Mouse (Mus musculus) B cell, adult (primary cell): ENCODE results near the gene Zscan21. TPM values are rescaled to one million over a fixed set of nuclear protein-coding genes. Genes with fewer than 3 reads are reported as not detected.

Source experiments
- total RNA-seq: library from RNA; stranded (reverse); gene quantifications from 4 replicates; pipeline ENCODE4 v1.2.4, GENCODE M21; 2023; ENCODE audit not compliant: inconsistent age

The Zscan21 gene
- total RNA-seq, result 8.6 to 10.5 TPM (median 9.9 TPM) in 4 replicates

GRCm38 (mm10) chr5:138116255-138117198 is at the start of gene Zscan21:
Gene Zscan21 (plus strand): TSS chr5:138116903.

GRCm38 (mm10) chr5:138084996-138085395 is 31.7 kb upstream of the Zscan21 start, which contains the start of gene Zkscan1:
Gene Zkscan1 (plus strand): TSS chr5:138085084.

GRCm38 (mm10) chr5:138155443-138155976 is 38.8 kb downstream of the Zscan21 start, which contains the start of gene Zfp113:
Gene Zfp113 (minus strand): TSS chr5:138155744.

GRCm38 (mm10) chr5:138160842-138161665 is 44.4 kb downstream of the Zscan21 start, which contains the start of gene Cops6:
Gene Cops6 (plus strand): TSS chr5:138161071.

GRCm38 (mm10) chr5:138171695-138172491 is 55.2 kb downstream of the Zscan21 start, which contains the start of the genes Ap4m1 and Mcm7:
Gene Ap4m1 (plus strand): TSS chr5:138172002.
Gene Mcm7 (minus strand): TSS chr5:138172422.

Other genes starting within 250 kb of the Zscan21 start
- gene Pilrb2, start 245.1 kb upstream of the Zscan21 start, total RNA-seq, result 1.1 to 2.5 TPM (median 1.6 TPM) in 3 of 4 replicates, not detected in the other
- gene Cyp3a13, start 195.3 kb upstream of the Zscan21 start, total RNA-seq, result not detected in 4 replicates
- not detected in 4 replicates for gene Gjc3, start 153.8 kb upstream of the Zscan21 start, total RNA-seq
- not detected in 4 replicates for gene Azgp1, start 135.4 kb upstream of the Zscan21 start, total RNA-seq
- gene Smok3a, start 95.6 kb upstream of the Zscan21 start, total RNA-seq, result not detected in 4 replicates
- gene Smok3b, start 95.5 kb upstream of the Zscan21 start, total RNA-seq, result not detected in 4 replicates
- not detected in 4 replicates for gene Smok3c, start 63.7 kb upstream of the Zscan21 start, total RNA-seq
- gene Zkscan1, start 31.8 kb upstream of the Zscan21 start, total RNA-seq, result 15.6 to 18.0 TPM (median 17.9 TPM) in 4 replicates
- 8.8 to 11.8 TPM (median 10.7 TPM) in 4 replicates for gene Zfp113, start 38.8 kb downstream of the Zscan21 start, total RNA-seq
- gene Cops6, start 44.2 kb downstream of the Zscan21 start, total RNA-seq, result 50.0 to 62.1 TPM (median 51.4 TPM) in 4 replicates
- 34.6 to 44.5 TPM (median 37.7 TPM) in 4 replicates for gene Ap4m1, start 55.1 kb downstream of the Zscan21 start, total RNA-seq
- 55.9 to 62.7 TPM (median 57.4 TPM) in 4 replicates for gene Mcm7, start 55.5 kb downstream of the Zscan21 start, total RNA-seq
- gene Taf6, start 70.5 kb downstream of the Zscan21 start, total RNA-seq, result 31.7 to 37.3 TPM (median 32.3 TPM) in 4 replicates
- 13.7 to 21.1 TPM (median 17.0 TPM) in 4 replicates for gene Cnpy4, start 70.6 kb downstream of the Zscan21 start, total RNA-seq
- gene Mblac1, start 77.4 kb downstream of the Zscan21 start, total RNA-seq, result 1.1 to 1.7 TPM (median 1.6 TPM) in 3 of 4 replicates, not detected in the other
- not detected in 4 replicates for gene Nxpe5, start 109.0 kb downstream of the Zscan21 start, total RNA-seq
- gene Lamtor4, start 138.6 kb downstream of the Zscan21 start, total RNA-seq, result 31.8 to 44.5 TPM (median 38.9 TPM) in 4 replicates
- 54.8 to 62.4 TPM (median 56.6 TPM) in 4 replicates for gene BC037034, start 147.1 kb downstream of the Zscan21 start, total RNA-seq
- not detected in 4 replicates for gene Gal3st4, start 155.9 kb downstream of the Zscan21 start, total RNA-seq
- not detected in 4 replicates for gene Gm43720, start 163.1 kb downstream of the Zscan21 start, total RNA-seq
- 1.5 to 2.6 TPM (median 2.2 TPM) in 4 replicates for gene Gpc2, start 163.1 kb downstream of the Zscan21 start, total RNA-seq
- gene Stag3, start 163.3 kb downstream of the Zscan21 start, total RNA-seq, result 0.74 TPM in 1 of 4 replicates, not detected in the others
- gene Pvrig, start 225.1 kb downstream of the Zscan21 start, total RNA-seq, result 0.48 TPM in 2 of 4 replicates, not detected in the others